Mouse (Mus musculus) kidney, adult 2 months (tissue): ENCODE data around the gene Mcf2l. TPM values are rescaled to one million over a fixed set of nuclear protein-coding genes. Genes with fewer than 3 reads are reported as not detected.
A peak's percentile ranks its signal among the peaks of the same experiment; 100 is the strongest.

Experiments used
- DNase-seq: peaks from one replicate; pipeline ENCODE4 v3.0.0; 2021
- H3K27ac ChIP-seq: fragments of 200-500 bp; 2 replicates; pipeline ENCODE4 v1.5.1; 2012; ENCODE audit warnings: low read depth, low read length, control low read depth, inconsistent platforms; ENCODE audit not compliant: insufficient read depth
- H3K27me3 ChIP-seq: fragments of 200-500 bp; replicated peaks from 2 replicates; pipeline ENCODE4 v1.6.1; 2012; ENCODE audit warnings: mild to moderate bottlenecking, moderate library complexity, low read length, inconsistent platforms; ENCODE audit not compliant: control insufficient read depth, insufficient read depth
- H3K36me3 ChIP-seq: fragments of 200-500 bp; 2 replicates; pipeline ENCODE4 v1.6.1; 2012; ENCODE audit warnings: mild to moderate bottlenecking, moderate library complexity, low read length, inconsistent platforms; ENCODE audit not compliant: control insufficient read depth, insufficient read depth
- H3K4me1 ChIP-seq: fragments of 200-500 bp; 2 replicates; pipeline ENCODE4 v1.6.1; 2011; ENCODE audit warnings: low read length; ENCODE audit not compliant: control insufficient read depth, insufficient read depth
- H3K4me3 ChIP-seq: fragments of 200-500 bp; 2 replicates; pipeline ENCODE4 v1.5.1; 2011; ENCODE audit warnings: mild to moderate bottlenecking, low read depth, low read length, control low read depth; ENCODE audit not compliant: insufficient read depth
- CTCF ChIP-seq: fragments of 200-500 bp; conservative IDR thresholded peaks from 2 replicates; pipeline ENCODE4 v1.5.1; 2011; ENCODE audit warnings: low read depth, mild to moderate bottlenecking, control low read depth, low read length, moderate library complexity, mixed read lengths; ENCODE audit not compliant: insufficient read depth, insufficient read length
- POLR2A ChIP-seq: fragments of 200-500 bp; IDR thresholded peaks from one replicate; pipeline ENCODE4 v1.6.1; 2011; ENCODE audit warnings: low read depth, low read length, control low read depth
- WGBS: fragments of 180-500 bp; shearing (Covaris S2); methylation state at CpG from one replicate; pipeline ENCODE4 v1.1.7; 2018; 5-methylcytosine and 5-hydroxymethylcytosine counted together
- polyA plus RNA-seq: library from polyadenylated mRNA; depleted of rRNA; stranded (reverse); fragments of >200 nt; gene quantifications from 2 replicates; pipeline ENCODE4 v1.2.3, GENCODE M21; 2012

The Mcf2l gene
- polyA plus RNA-seq, 1 experiment: 15.1 TPM

DNA sequence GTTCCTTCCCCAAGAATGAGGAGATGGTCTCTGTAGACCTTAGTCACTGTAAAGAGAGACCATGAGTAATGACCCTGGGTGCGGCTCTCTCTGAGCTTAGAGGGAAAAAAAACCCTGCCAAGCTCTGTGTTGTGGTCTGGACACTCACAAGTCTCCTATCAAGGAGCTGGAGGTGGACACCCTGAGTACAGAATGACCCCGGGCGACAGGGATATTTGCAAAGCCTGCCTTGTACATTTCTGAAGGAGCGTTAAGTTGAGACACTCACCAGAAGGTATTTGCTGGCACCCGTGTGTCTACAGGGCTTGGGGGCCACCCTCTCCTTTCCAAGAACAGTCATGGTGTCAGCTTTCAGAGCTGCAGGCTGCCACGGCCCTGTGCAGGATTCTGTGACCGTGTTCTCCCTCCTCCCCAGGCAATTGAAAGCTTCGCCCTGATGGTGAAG, 123.2 kb downstream of the Mcf2l start:
- Histone ChIP-seq H3K36me3 (no peaks in the 10 kb centered on the region), H3K27ac (no peak overlapping the region), H3K27me3 (no peaks in the 10 kb centered on the region), H3K4me1 (no peaks in the 10 kb centered on the region), H3K4me3 (no peak overlapping the region)
- WGBS: 60% methylated on average over 8 of the region's 8 CpGs
- DNase-seq: no peak
- TF ChIP-seq CTCF (no peak), POLR2A (no peak)

GRCm38 (mm10) chr8:12998331-12998730, 124.7 kb downstream of the Mcf2l start:
- H3K27me3 ChIP-seq: no peaks in the 10 kb centered on the region
- TF ChIP-seq POLR2A (no peak), CTCF (no peak)
- H3K36me3 ChIP-seq: no peaks in the 10 kb centered on the region
- H3K4me1 ChIP-seq: no peaks in the 10 kb centered on the region
- H3K4me3 ChIP-seq: no peak overlapping the region
- 63% methylated on average over 7 of the region's 8 CpGs for WGBS
- no peak overlapping the region for H3K27ac ChIP-seq
- DNase-seq: no peak

- Histone ChIP-seq H3K4me1 (no peaks in the 10 kb centered on the region), H3K36me3 (no peaks in the 10 kb centered on the region), H3K27ac (no peak overlapping the region), H3K27me3 (no peaks in the 10 kb centered on the region), H3K4me3 (no peak overlapping the region)
- WGBS: 56% methylated on average over 9 of the region's 9 CpGs
- TF ChIP-seq POLR2A (no peak), CTCF (no peak)
- no peak for DNase-seq
Observed at GRCm38 (mm10) chr8:12999793-13000192, 126.2 kb downstream of the Mcf2l start.

DNA sequence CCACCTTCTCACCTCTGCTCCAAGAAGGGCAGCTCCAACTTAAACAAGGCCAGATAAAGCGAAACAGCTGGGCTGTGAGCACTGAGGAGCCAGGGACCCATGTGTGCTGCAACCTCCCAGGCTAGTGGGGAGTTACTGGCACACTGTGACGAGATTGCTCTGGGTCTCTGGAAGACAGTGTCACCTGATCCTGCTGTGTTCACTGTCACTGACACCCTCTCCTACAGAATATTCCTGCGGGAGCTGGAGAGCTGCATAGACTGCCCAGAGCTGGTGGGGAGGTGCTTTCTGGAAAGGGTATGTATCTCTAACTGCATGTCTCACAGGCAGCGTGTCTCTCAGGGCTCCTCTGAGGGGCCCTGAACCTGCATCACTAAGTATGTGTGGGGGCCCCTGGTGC, 133.9 kb downstream of the Mcf2l start:
- TF ChIP-seq CTCF: no peak
- TF ChIP-seq POLR2A: no peak
- no peaks in the 10 kb centered on the region for H3K4me1 ChIP-seq
- 58% methylated on average over 4 of the region's 4 CpGs for WGBS
- H3K27ac ChIP-seq: no peak overlapping the region
- no peaks in the 10 kb centered on the region for H3K36me3 ChIP-seq
- no peak for DNase-seq
- no peak overlapping the region for H3K4me3 ChIP-seq
- H3K27me3 ChIP-seq: no peaks in the 10 kb centered on the region

DNA sequence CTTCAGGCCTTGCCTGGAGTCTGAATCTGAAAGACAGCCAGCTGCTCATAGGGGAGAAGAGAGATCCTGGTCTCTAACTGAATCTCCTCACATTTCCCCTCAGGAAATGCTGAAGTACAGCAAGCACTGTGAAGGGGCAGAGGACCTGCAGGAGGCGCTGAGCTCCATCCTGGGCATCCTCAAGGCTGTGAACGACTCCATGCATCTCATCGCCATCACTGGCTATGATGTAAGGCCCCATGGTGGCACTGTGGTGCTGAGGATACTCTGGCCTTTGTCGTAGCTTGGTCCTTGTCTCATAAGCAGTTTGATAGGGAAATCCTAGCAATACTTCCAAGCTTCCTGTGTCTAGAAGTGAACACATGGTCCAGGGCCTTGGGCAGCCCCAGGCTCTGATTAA, 136.7 kb downstream of the Mcf2l start:
- Histone ChIP-seq H3K36me3 (no peaks in the 10 kb centered on the region), H3K27ac (no peak overlapping the region), H3K4me3 (no peak overlapping the region), H3K27me3 (no peaks in the 10 kb centered on the region), H3K4me1 (no peaks in the 10 kb centered on the region)
- no peak for TF ChIP-seq POLR2A
- TF ChIP-seq CTCF: peak; percentile 65
- 73% methylated on average over 4 of the region's 4 CpGs for WGBS
- peak; percentile 9 for DNase-seq

GRCm38 (mm10) chr8:13019560-13019959, 146.0 kb downstream of the Mcf2l start:
- peak; percentile 18 for DNase-seq
- TF ChIP-seq CTCF (no peak), POLR2A (no peak)
- no peak overlapping the region for H3K4me3 ChIP-seq
- H3K36me3 ChIP-seq: no peaks in the 10 kb centered on the region
- no peak overlapping the region for H3K27ac ChIP-seq
- no peaks in the 10 kb centered on the region for H3K27me3 ChIP-seq
- 59% methylated on average over 4 of the region's 4 CpGs for WGBS
- H3K4me1 ChIP-seq: no peaks in the 10 kb centered on the region

DNA sequence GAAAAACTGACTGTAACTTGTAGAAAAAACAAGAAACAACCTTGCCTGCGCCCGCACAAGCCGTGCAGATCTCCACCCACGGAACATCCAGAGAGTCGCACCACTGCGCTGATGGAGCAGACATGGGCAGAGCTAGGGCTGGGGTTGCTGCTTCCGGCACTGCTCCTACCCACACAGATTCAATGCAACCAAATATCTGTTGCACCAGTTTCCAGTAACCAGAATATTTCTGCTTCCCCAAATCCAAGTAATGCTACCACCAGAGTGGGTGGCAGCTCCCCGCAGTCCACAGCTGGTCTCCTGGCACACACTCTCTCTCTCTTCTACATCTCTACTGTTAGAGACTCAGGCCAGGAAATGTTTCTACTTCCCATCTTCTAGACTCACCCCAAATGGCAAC, 148.2 kb downstream of the Mcf2l start:
- TF ChIP-seq CTCF: no peak
- TF ChIP-seq POLR2A: no peak
- H3K27me3 ChIP-seq: no peaks in the 10 kb centered on the region
- no peak overlapping the region for H3K4me3 ChIP-seq
- 95% methylated on average over 8 of the region's 8 CpGs for WGBS
- DNase-seq: no peak
- no peaks in the 10 kb centered on the region for H3K36me3 ChIP-seq
- H3K27ac ChIP-seq: no peak overlapping the region
- H3K4me1 ChIP-seq: no peaks in the 10 kb centered on the region
